Mouse (Mus musculus) midbrain, embryonic 10.5 days (tissue): ENCODE results near the gene Arg2. TPM values are rescaled to one million over a fixed set of nuclear protein-coding genes. Genes with fewer than 3 reads are reported as not detected.
A peak's percentile ranks its signal among the peaks of the same experiment; 100 is the strongest.

Source experiments
- DNase-seq: peaks from one replicate; pipeline ENCODE4 v3.0.0-alpha.2; 2017; ENCODE audit warnings: low spot score
- H3K27ac ChIP-seq: fragments of 300-500 bp; sonication (generic); replicated peaks from 2 replicates; pipeline ENCODE4 v1.5.1; 2016; ENCODE audit warnings: mild to moderate bottlenecking
- H3K27me3 ChIP-seq: fragments of 300-500 bp; sonication (generic); 2 replicates; pipeline ENCODE4 v1.6.1; 2016; ENCODE audit warnings: low read depth, mild to moderate bottlenecking; ENCODE audit not compliant: poor library complexity, severe bottlenecking
- H3K36me3 ChIP-seq: fragments of 300-500 bp; sonication (generic); 2 replicates; pipeline ENCODE4 v1.6.1; 2016; ENCODE audit warnings: mild to moderate bottlenecking, moderate library complexity
- H3K4me1 ChIP-seq: fragments of 300-500 bp; sonication (generic); 2 replicates; pipeline ENCODE4 v1.6.1; 2016
- H3K4me3 ChIP-seq: fragments of 300-500 bp; sonication (generic); 2 replicates; pipeline ENCODE4 v1.5.1; 2016; ENCODE audit warnings: mild to moderate bottlenecking, moderate library complexity
- H3K9me3 ChIP-seq: fragments of 300-500 bp; sonication (generic); replicated peaks from 2 replicates; pipeline ENCODE4 v1.6.1; 2016; ENCODE audit warnings: mild to moderate bottlenecking
- whole genome bisulfite sequencing: fragments of 180-500 bp; shearing (Covaris S2); methylation state at CpG from one replicate; pipeline ENCODE4 v1.1.7; 2016; 5-methylcytosine and 5-hydroxymethylcytosine counted together
- polyA plus RNA-seq: library from polyadenylated mRNA; unstranded; fragments of >200 nt; fragmentation: Nextera tagmentation; extraction: Ambion mirVana; gene quantifications from 2 replicates; pipeline ENCODE4 v1.2.1, GENCODE M21; 2016

Gene Arg2
- polyA plus RNA-seq, result 0.72 and 2.5 TPM in 2 replicates

DNA sequence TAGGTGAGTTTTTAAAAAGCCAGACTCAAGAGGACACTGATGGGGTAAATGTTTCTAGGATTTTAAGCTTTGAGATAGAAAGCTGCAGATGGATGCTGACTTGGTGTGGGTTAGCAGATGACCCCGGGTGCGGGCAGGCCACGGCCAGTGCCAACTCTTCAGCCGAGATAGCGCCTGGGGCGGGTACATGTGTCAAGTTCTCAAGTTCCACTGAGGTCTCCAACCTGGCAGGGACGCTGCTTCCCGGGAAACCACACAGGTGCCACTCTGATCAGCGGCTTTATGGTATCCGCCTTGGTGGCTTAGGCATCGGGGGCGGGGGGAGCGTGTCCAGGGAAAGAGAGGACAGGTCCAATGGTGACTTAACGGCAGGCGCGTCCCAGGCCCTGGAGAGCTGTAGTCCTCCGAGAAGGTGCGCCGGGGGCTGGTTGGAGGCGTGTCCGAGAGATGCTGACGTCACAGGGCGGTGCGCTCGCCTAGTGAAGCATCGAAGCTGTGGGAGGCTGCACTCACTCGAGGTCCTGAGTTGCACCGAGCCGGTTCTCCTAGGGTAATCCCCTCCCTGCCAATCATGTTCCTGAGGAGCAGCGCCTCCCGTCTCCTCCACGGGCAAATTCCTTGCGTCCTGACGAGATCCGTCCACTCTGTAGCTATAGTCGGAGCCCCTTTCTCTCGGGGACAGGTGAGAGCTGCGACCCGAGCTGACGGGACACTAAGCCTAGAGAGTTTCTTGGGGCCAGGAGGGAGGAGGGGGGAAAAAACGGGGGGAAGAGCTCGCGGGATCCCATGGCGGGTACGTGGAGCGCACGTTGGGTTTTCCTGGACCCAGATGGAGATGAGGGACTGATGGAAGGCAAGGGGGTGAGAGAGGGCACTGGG is at the start of gene Arg2:
TSS of gene Arg2 (plus strand) at position 479 of the 879 bp plus-strand sequence.
- Histone ChIP-seq H3K4me3 (peak within 1 kb of the TSS; percentile 60), H3K36me3 (no peaks in the 10 kb centered on the region), H3K4me1 (peaks cover 15% of the 10 kb centered on the region), H3K27ac (no peak within 1 kb of the TSS), H3K9me3 (no peaks in the 10 kb centered on the region), H3K27me3 (peaks cover 45% of the 10 kb centered on the region)
- under 1% methylated on average over 47 of the region's 47 CpGs for WGBS
- peak; percentile 72 for DNase-seq

GRCm38 (mm10) chr12:79089182-79089812 is 41.3 kb upstream of the Arg2 start, which contains the start of gene Pigh:
Pigh (minus strand) TSS chr12:79089651.
- Histone ChIP-seq H3K36me3 (peaks cover 19% of the 10 kb centered on the region), H3K4me3 (peak within 1 kb of the TSS; percentile 95), H3K9me3 (no peaks in the 10 kb centered on the region), H3K27ac (peak within 1 kb of the TSS; percentile 94), H3K4me1 (peaks cover 15% of the 10 kb centered on the region), H3K27me3 (no peaks in the 10 kb centered on the region)
- under 1% methylated on average over 53 of the region's 53 CpGs for WGBS
- peak; percentile 87 for DNase-seq

- Histone ChIP-seq H3K27ac (no peak overlapping the region), H3K4me1 (peaks cover 15% of the 10 kb centered on the region), H3K4me3 (no peak overlapping the region), H3K9me3 (no peaks in the 10 kb centered on the region), H3K27me3 (no peaks in the 10 kb centered on the region), H3K36me3 (no peaks in the 10 kb centered on the region)
- 55% methylated on average over 4 of the region's 4 CpGs for WGBS
- DNase-seq, result no peak
These were observed 38.0 kb upstream of the Arg2 start for GRCm38 (mm10) chr12:79092569-79092968.

DNA sequence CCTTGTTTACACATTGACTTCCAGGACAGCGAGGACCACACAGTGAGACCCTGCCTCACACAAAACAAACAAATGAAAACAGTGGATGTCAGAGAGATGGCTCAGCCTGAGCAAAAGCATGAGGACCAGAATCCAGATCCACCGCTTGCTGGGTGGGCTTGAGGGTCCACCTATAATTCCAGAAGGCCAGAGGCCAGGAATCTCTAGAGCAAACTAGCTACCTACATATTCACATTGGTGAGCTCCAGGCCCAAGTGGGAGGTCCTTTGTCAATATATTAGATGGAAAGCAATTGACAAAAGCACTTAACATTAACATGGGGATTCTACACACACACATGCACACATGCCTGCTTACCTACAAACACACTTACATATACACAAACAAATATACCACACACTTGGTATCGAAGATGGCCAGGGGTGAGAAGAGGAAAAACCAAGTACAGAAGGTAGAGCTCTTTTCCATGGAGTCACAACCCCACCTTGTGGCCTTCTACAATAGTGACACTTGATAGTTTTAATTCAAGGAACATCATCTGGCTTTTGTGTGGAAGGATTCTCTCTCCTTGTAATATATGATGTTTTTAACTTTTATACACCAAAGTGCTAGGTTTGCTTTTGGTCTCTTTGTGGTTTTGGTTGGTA is 33.3 kb upstream of the Arg2 start:
- Histone ChIP-seq H3K36me3 (no peaks in the 10 kb centered on the region), H3K27ac (no peak overlapping the region), H3K9me3 (no peaks in the 10 kb centered on the region), H3K4me3 (no peak overlapping the region), H3K4me1 (no peaks in the 10 kb centered on the region), H3K27me3 (no peaks in the 10 kb centered on the region)
- DNase-seq, result no peak
- WGBS, result 59% methylated on average over 3 of the region's 3 CpGs

DNA sequence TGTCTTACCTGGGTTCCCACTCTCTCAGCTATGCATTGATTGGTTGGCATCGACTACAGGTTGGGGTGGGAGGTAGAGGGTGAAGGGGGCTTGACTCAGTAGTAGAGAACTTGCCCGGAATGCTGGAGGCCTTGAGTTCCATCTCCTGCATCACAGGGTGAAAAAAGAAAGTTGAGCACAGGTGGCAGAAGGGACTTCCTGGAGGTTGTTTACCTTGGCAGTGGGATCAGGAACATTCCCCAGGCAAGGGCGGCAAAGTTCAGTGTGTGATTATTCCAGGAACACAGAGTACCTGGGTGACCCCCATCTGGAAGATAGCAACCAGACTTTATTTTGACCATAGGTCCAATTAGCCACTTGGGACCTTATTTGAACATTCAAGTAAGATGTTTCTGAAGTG is 26.8 kb upstream of the Arg2 start:
- H3K9me3 ChIP-seq, result no peaks in the 10 kb centered on the region
- no peak for DNase-seq
- H3K27ac ChIP-seq, result no peak overlapping the region
- no peak overlapping the region for H3K4me3 ChIP-seq
- WGBS, result 79% methylated on average over 3 of the region's 3 CpGs
- H3K4me1 ChIP-seq, result 0 out of 2 replicates have a peak, but pooled peaks cover 3% of the 10 kb centered on the region
- H3K27me3 ChIP-seq, result no peaks in the 10 kb centered on the region
- H3K36me3 ChIP-seq, result no peaks in the 10 kb centered on the region

GRCm38 (mm10) chr12:79104544-79104943 is 26.0 kb upstream of the Arg2 start:
- Histone ChIP-seq H3K4me1 (0 out of 2 replicates have a peak, but pooled peaks cover 3% of the 10 kb centered on the region), H3K4me3 (no peak overlapping the region)
- 68% methylated on average over 2 of the region's 2 CpGs for WGBS

GRCm38 (mm10) chr12:79105312-79105711 is 25.3 kb upstream of the Arg2 start:
- 85% methylated on average over 5 of the region's 5 CpGs for WGBS
- H3K4me1 ChIP-seq, result 0 out of 2 replicates have a peak, but pooled peaks cover 3% of the 10 kb centered on the region
- no peaks in the 10 kb centered on the region for H3K36me3 ChIP-seq
- no peak overlapping the region for H3K4me3 ChIP-seq
- H3K9me3 ChIP-seq, result no peaks in the 10 kb centered on the region
- H3K27me3 ChIP-seq, result no peaks in the 10 kb centered on the region
- H3K27ac ChIP-seq, result no peak overlapping the region
- no peak for DNase-seq

More at GRCm38 (mm10) chr12:79104544-79104943, 26.0 kb upstream of the Arg2 start:
- no peaks in the 10 kb centered on the region for H3K9me3 ChIP-seq
- DNase-seq, result no peak
- no peaks in the 10 kb centered on the region for H3K27me3 ChIP-seq
- no peaks in the 10 kb centered on the region for H3K36me3 ChIP-seq
- H3K27ac ChIP-seq, result no peak overlapping the region

GRCm38 (mm10) chr12:79118991-79119390 is 11.6 kb upstream of the Arg2 start:
- H3K36me3 ChIP-seq, result no peaks in the 10 kb centered on the region
- H3K4me3 ChIP-seq, result no peak overlapping the region
- H3K27me3 ChIP-seq, result no peaks in the 10 kb centered on the region
- no peaks in the 10 kb centered on the region for H3K4me1 ChIP-seq
- WGBS, result 89% methylated on average over 4 of the region's 4 CpGs
- no peaks in the 10 kb centered on the region for H3K9me3 ChIP-seq
- H3K27ac ChIP-seq, result no peak overlapping the region
- no peak for DNase-seq

DNA sequence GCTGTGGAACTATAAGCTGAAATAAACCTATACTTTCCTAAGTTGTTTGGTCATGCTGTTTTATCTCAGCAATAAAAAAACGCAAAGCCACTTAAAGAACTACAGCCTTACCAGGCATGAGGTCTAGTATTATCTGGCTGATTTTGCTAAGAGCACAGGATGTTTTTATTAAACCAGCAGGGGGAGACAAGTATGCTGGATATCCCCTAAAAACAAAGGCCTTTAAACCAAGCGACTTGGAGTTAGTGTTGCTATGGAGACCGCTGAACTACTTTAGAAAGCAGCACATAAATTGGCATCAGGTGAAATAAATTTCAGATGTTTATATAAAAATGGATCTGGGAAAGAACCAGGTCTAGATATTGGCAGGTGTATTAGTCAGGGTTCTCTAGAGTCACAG is 7.8 kb upstream of the Arg2 start:
- H3K4me3 ChIP-seq, result no peak overlapping the region
- H3K9me3 ChIP-seq, result no peaks in the 10 kb centered on the region
- no peak for DNase-seq
- H3K27ac ChIP-seq, result no peak overlapping the region
- 36% methylated on average over 3 of the region's 3 CpGs for WGBS
- H3K4me1 ChIP-seq, result no peaks in the 10 kb centered on the region
- no peaks in the 10 kb centered on the region for H3K27me3 ChIP-seq
- H3K36me3 ChIP-seq, result no peaks in the 10 kb centered on the region

GRCm38 (mm10) chr12:79131178-79131675 is 650 bp downstream of the Arg2 start:
- Histone ChIP-seq H3K36me3 (no peaks in the 10 kb centered on the region), H3K4me3 (peak overlapping the region; percentile 60), H3K9me3 (no peaks in the 10 kb centered on the region), H3K27me3 (peaks cover 45% of the 10 kb centered on the region), H3K27ac (no peak overlapping the region), H3K4me1 (peaks cover 15% of the 10 kb centered on the region)
- no peak for DNase-seq
- under 1% methylated on average over 22 of the region's 22 CpGs for WGBS

- Histone ChIP-seq H3K27me3 (peaks cover 45% of the 10 kb centered on the region), H3K9me3 (no peaks in the 10 kb centered on the region), H3K36me3 (no peaks in the 10 kb centered on the region), H3K4me3 (peak overlapping the region; percentile 60), H3K27ac (no peak overlapping the region), H3K4me1 (peaks cover 15% of the 10 kb centered on the region)
- no peak for DNase-seq
- WGBS, result 28% methylated on average over 5 of the region's 5 CpGs
These were observed 1.3 kb downstream of the Arg2 start for GRCm38 (mm10) chr12:79131706-79132460.

DNA sequence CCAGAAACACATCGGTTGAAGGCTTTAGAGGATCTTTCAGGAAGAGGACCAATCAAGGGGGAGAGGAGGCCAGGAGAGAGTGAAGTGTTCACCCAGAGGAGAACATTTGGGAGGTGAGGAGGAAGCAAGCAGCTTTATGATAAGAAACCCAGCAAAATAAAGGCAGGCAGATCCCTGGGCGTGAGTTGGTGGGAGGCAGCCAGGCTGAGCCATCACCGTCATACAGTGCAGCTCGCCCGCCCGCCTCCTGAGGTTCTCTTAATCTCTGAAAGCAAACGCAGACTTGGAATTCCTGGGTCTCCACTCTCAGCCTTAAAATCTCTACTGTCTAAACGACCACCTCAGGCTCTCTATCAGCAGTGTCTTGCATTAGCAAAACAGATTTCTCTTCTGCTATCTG is 4.1 kb downstream of the Arg2 start:
- H3K9me3 ChIP-seq, result no peaks in the 10 kb centered on the region
- 38% methylated on average over 8 of the region's 8 CpGs for WGBS
- H3K36me3 ChIP-seq, result no peaks in the 10 kb centered on the region
- peaks cover 41% of the 10 kb centered on the region for H3K27me3 ChIP-seq
- DNase-seq, result no peak
- H3K4me1 ChIP-seq, result peaks cover 15% of the 10 kb centered on the region
- H3K4me3 ChIP-seq, result no peak overlapping the region
- H3K27ac ChIP-seq, result no peak overlapping the region
